Mouse (Mus musculus) v-Abl transformed pro-B cells (cell line): ENCODE results near the gene Kansl3.

ENCODE experiments used
- in situ Hi-C, 2 experiments: fragments of 400-800 bp; cut with MboI; formaldehyde crosslinking; loops; one replicate each; pipeline ENCODE4 v1.15.1; 2025; ENCODE audit not compliant: unreplicated experiment in 2 of 2

The Kansl3 gene

DNA sequence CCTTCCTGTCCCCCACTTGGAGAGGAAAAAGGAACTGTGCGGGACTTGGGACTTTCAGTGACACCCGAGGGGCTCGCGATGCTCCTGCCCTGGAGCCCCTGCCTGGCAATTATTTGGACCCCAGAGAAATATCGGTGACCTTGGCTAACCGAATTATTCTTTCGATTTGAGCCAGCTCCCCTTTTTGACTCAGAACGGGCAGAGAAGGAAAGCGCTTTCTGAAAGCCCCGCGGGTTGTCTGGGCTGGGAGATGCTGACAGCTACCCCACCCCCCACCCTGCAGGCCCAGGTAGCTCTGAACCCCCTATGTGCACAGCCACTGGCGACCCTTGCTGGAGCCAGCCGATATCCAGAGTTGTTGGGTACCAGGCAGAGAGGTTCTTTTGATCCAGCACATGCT lies 69.9 kb downstream of the Kansl3 start:
- in situ Hi-C loops: loop anchor here in 1 of 2 experiments (25.0 kb wide), 1 partner anchor 1812 kb away; the partner anchor contains the start of gene Prss39

GRCm38 (mm10) chr1:36298107-36298506 lies 70.9 kb downstream of the Kansl3 start:
- in situ Hi-C loops: loop anchor here in 1 of 2 experiments (25.0 kb wide), 1 partner anchor 1811 kb away; the partner anchor contains the start of gene Prss39

DNA sequence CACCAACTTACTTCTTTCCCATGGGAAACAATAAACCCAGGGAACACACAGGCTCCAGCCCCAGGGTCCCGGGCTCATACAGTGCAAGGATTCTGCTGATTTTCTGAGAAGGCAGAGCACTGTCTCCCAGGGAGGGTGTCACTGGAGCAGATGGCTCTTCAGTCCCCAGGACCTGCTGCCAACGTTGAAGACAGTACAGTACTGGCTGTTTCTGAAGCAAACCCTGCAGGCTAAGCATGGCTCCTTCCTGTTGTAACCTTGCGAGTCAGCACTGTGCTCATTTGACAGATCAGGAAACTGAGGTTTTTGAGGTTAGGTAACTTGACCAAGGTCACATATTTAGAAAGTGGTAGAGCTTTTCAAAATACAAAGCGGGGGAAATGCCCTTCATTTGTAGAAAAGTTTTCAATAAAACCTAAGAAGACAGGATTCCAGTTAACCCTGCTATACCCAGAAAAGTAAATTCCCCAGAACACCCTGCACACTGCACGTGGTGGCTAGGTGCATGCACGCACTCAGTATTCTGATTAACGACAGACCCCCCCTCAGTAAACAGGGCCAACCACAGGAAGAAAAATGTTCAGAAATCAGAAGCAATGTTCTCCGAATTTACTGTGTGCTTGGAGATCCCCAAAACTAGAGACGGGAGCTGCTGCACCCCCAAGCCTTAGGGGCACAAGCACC lies 72.4 kb downstream of the Kansl3 start:
- in situ Hi-C loops: loop anchor here in 1 of 2 experiments (25.0 kb wide), 1 partner anchor 1809 kb away; the partner anchor contains the start of gene Prss39

DNA sequence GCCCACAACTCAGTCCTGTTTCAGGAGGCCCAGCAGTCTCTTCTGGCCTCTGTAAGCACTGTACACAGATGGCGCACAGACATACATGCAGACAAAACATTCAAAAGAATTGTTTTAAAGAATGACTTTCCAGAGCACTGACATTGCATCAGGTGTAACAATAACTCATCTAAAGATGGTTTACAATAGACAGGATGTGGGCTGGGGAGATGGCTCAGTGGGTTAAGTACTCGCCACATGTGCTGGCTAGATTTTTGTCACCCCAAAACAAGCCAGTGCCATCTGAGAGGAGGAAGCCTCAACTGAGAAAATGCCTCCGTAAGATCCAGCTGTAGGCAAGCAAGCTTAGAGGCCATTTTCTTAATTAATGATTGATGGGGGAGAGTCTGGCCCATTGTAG lies 74.6 kb downstream of the Kansl3 start:
- in situ Hi-C loops: loop anchor here in 1 of 2 experiments (25.0 kb wide), 1 partner anchor 1807 kb away; the partner anchor contains the start of gene Prss39

- in situ Hi-C loops: loop anchor here in 1 of 2 experiments (25.0 kb wide), 1 partner anchor 1806 kb away; the partner anchor contains the start of gene Prss39
Measured at GRCm38 (mm10) chr1:36293470-36293869, 75.5 kb downstream of the Kansl3 start.
